Mouse (Mus musculus) myocyte (in vitro differentiated cells): ENCODE data around the gene C77080.

Experiments
- E2F4 ChIP-seq: IDR thresholded peaks from one replicate; pipeline ENCODE4 v1.6.1; 2011; ENCODE audit warnings: mild to moderate bottlenecking, control low read depth, moderate library complexity; ENCODE audit not compliant: insufficient read depth
- MAX ChIP-seq: IDR thresholded peaks from one replicate; pipeline ENCODE4 v1.6.1; 2011; ENCODE audit warnings: low read depth, mild to moderate bottlenecking, control low read depth
- MYOD1 ChIP-seq, 3 experiments: IDR thresholded peaks; one replicate each; pipeline ENCODE4 v1.6.1; 2011; ENCODE audit warnings: control low read depth in 2 of 3, low read depth in 2 of 3, mild to moderate bottlenecking in 2 of 3, moderate library complexity in 1 of 3; ENCODE audit not compliant: insufficient read length in 2 of 3, control insufficient read depth in 1 of 3
- MYOG ChIP-seq, 3 experiments: IDR thresholded peaks; one replicate each; pipeline ENCODE4 v1.6.1; 2011; ENCODE audit warnings: control low read depth in 2 of 3, low read depth in 2 of 3, mild to moderate bottlenecking in 2 of 3; ENCODE audit not compliant: insufficient read length in 2 of 3, control insufficient read depth in 1 of 3, insufficient read depth in 1 of 3
- POLR2A ChIP-seq: IDR thresholded peaks from one replicate; pipeline ENCODE4 v1.6.1; 2011; ENCODE audit warnings: low read depth, mild to moderate bottlenecking, control low read depth, moderate library complexity; ENCODE audit not compliant: insufficient read length
- POLR2AphosphoS2 ChIP-seq: IDR thresholded peaks from one replicate; pipeline ENCODE4 v1.6.1; 2011; ENCODE audit warnings: low read depth, control low read depth; ENCODE audit not compliant: insufficient read length
- REST ChIP-seq: IDR thresholded peaks from one replicate; pipeline ENCODE4 v1.6.1; 2011; ENCODE audit warnings: mild to moderate bottlenecking, control low read depth, moderate library complexity; ENCODE audit not compliant: insufficient read depth, insufficient read length
- TCF12 ChIP-seq: IDR thresholded peaks from one replicate; pipeline ENCODE4 v1.6.1; 2011; ENCODE audit warnings: mild to moderate bottlenecking, control low read depth; ENCODE audit not compliant: poor library complexity, insufficient read depth, severe bottlenecking
- USF1 ChIP-seq: IDR thresholded peaks from one replicate; pipeline ENCODE4 v1.6.1; 2011; ENCODE audit warnings: low read depth, mild to moderate bottlenecking, control low read depth, moderate library complexity

GRCm38 (mm10) chr4:129256450-129257380 is 4.5 kb downstream of the C77080 start:
- TF ChIP-seq POLR2A (no peak), MAX (no peak), USF1 (no peak), REST (no peak), POLR2AphosphoS2 (no peak), E2F4 (no peak), MYOD1 (IDR thresholded peaks at IDR 0.05; ENCODE audit: control insufficient read depth in 1 of 3, insufficient read length in 2 of 3, low read depth in 2 of 3) (peak in 2 of 3 experiments; percentile 69 to 89), MYOG (IDR thresholded peaks at IDR 0.05; ENCODE audit: control insufficient read depth in 1 of 3, insufficient read depth in 1 of 3, insufficient read length in 2 of 3, low read depth in 2 of 3) (peak in 1 of 3 experiments; percentile 73), TCF12 (no peak)
